Mouse (Mus musculus) intestine, embryonic 16.5 days (tissue): ENCODE data around the gene Nabp2. TPM values are rescaled to one million over a fixed set of nuclear protein-coding genes. Genes with fewer than 3 reads are reported as not detected.

Experiments
- ATAC-seq: fragments of 200-750 bp; cut with Nextera tagmentation; 2 replicates; pipeline ENCODE4 v1.8.0; 2017; ENCODE audit warnings: moderate TSS enrichment, moderate library complexity
- H3K27ac ChIP-seq: fragments of 300-500 bp; sonication (generic); 2 replicates; pipeline ENCODE4 v1.5.1; 2014; ENCODE audit warnings: mild to moderate bottlenecking, low read length
- H3K27me3 ChIP-seq: fragments of 300-500 bp; sonication (generic); replicated peaks from 2 replicates; pipeline ENCODE4 v1.6.1; 2014; ENCODE audit warnings: low read length, control low read depth, mixed read lengths; ENCODE audit not compliant: control insufficient read depth, insufficient read depth
- H3K36me3 ChIP-seq: fragments of 300-500 bp; sonication (generic); 2 replicates; pipeline ENCODE4 v1.6.1; 2014; ENCODE audit warnings: low read length, control low read depth; ENCODE audit not compliant: control insufficient read depth, insufficient read depth
- H3K4me1 ChIP-seq: fragments of 300-500 bp; sonication (generic); 2 replicates; pipeline ENCODE4 v1.6.1; 2014; ENCODE audit warnings: low read length, control low read depth, mixed read lengths; ENCODE audit not compliant: control insufficient read depth, insufficient read depth
- H3K4me2 ChIP-seq: fragments of 300-500 bp; sonication (generic); 2 replicates; pipeline ENCODE4 v1.6.1; 2014; ENCODE audit warnings: low read depth, low read length, control low read depth
- H3K4me3 ChIP-seq: fragments of 300-500 bp; sonication (generic); 2 replicates; pipeline ENCODE4 v1.5.1; 2014; ENCODE audit warnings: mild to moderate bottlenecking, low read length
- H3K9ac ChIP-seq: fragments of 300-500 bp; sonication (generic); 2 replicates; pipeline ENCODE4 v1.6.1; 2014; ENCODE audit warnings: low read depth, low read length
- H3K9me3 ChIP-seq: fragments of 300-500 bp; sonication (generic); 2 replicates; pipeline ENCODE4 v1.6.1; 2016; ENCODE audit warnings: low read length, control low read depth; ENCODE audit not compliant: control insufficient read depth
- WGBS: fragments of 180-500 bp; shearing (Covaris S2); extraction: QIAGEN DNeasy Blood & Tissue Kit; methylation state at CpG from one replicate; pipeline ENCODE4 v1.1.7; 2014; 5-methylcytosine and 5-hydroxymethylcytosine counted together
- polyA plus RNA-seq: library from polyadenylated mRNA; unstranded; fragments of >200 nt; fragmentation: Nextera tagmentation; extraction: Ambion mirVana; gene quantifications from 2 replicates; pipeline ENCODE4 v1.2.1, GENCODE M21; 2015

Nabp2 gene
- polyA plus RNA-seq, 1 experiment from 2014 or later: 104 TPM

GRCm38 (mm10) chr10:128382482-128382881 lies 28.8 kb downstream of the Nabp2 start:
- no peaks in the 10 kb centered on the region for H3K9me3 ChIP-seq
- H3K4me1 ChIP-seq: peaks cover 13% of the 10 kb centered on the region
- ATAC-seq: no peak
- no peak overlapping the region for H3K4me2 ChIP-seq
- WGBS: 88% methylated on average over 8 of the region's 8 CpGs
- no peak overlapping the region for H3K4me3 ChIP-seq
- no peaks in the 10 kb centered on the region for H3K27me3 ChIP-seq
- no peak overlapping the region for H3K9ac ChIP-seq
- no peak overlapping the region for H3K27ac ChIP-seq
- peaks cover 33% of the 10 kb centered on the region for H3K36me3 ChIP-seq

- no peaks in the 10 kb centered on the region for H3K27me3 ChIP-seq
- peaks cover 13% of the 10 kb centered on the region for H3K4me1 ChIP-seq
- H3K4me3 ChIP-seq: no peak overlapping the region
- WGBS: 84% methylated on average over 5 of the region's 5 CpGs
- no peak overlapping the region for H3K4me2 ChIP-seq
- H3K9me3 ChIP-seq: no peaks in the 10 kb centered on the region
- no peak overlapping the region for H3K9ac ChIP-seq
- no peak overlapping the region for H3K27ac ChIP-seq
- peaks cover 24% of the 10 kb centered on the region for H3K36me3 ChIP-seq
- no peak for ATAC-seq
Measured at GRCm38 (mm10) chr10:128380565-128380964, 30.7 kb downstream of the Nabp2 start.

DNA sequence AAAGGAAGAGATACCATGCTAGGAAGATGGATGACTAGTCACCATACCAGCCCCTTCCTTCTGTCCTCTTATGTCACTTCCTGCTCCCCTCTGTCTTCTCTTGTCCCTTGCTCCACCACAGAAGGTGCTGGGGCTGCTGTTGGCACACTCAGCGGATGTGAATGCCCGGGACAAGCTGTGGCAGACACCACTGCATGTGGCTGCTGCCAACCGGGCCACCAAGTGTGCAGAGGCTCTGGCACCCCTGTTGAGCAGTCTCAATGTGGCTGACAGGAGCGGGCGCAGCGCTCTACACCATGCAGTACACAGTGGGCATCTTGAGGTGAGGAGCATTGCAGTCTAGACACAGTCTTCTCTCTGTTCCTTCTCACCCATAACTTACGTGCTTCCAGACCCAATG lies 32.0 kb downstream of the Nabp2 start:
- no peak overlapping the region for H3K27ac ChIP-seq
- no peak overlapping the region for H3K4me3 ChIP-seq
- H3K4me2 ChIP-seq: no peak overlapping the region
- H3K4me1 ChIP-seq: peaks cover 13% of the 10 kb centered on the region
- H3K9me3 ChIP-seq: no peaks in the 10 kb centered on the region
- 93% methylated on average over 7 of the region's 7 CpGs for WGBS
- no peaks in the 10 kb centered on the region for H3K27me3 ChIP-seq
- no peak for ATAC-seq
- peaks cover 15% of the 10 kb centered on the region for H3K36me3 ChIP-seq
- no peak overlapping the region for H3K9ac ChIP-seq

- Histone ChIP-seq H3K4me1 (peaks cover 13% of the 10 kb centered on the region), H3K9me3 (no peaks in the 10 kb centered on the region), H3K27ac (no peak overlapping the region), H3K4me2 (peak overlapping the region; percentile 85), H3K4me3 (no peak overlapping the region; the same call in 1 of the 2 replicates), H3K27me3 (no peaks in the 10 kb centered on the region), H3K36me3 (peaks cover 10% of the 10 kb centered on the region), H3K9ac (peak overlapping the region; percentile 99)
- 69% methylated on average over 3 of the region's 3 CpGs for WGBS
- ATAC-seq: no peak
Measured at GRCm38 (mm10) chr10:128378462-128378861, 32.8 kb downstream of the Nabp2 start.

DNA sequence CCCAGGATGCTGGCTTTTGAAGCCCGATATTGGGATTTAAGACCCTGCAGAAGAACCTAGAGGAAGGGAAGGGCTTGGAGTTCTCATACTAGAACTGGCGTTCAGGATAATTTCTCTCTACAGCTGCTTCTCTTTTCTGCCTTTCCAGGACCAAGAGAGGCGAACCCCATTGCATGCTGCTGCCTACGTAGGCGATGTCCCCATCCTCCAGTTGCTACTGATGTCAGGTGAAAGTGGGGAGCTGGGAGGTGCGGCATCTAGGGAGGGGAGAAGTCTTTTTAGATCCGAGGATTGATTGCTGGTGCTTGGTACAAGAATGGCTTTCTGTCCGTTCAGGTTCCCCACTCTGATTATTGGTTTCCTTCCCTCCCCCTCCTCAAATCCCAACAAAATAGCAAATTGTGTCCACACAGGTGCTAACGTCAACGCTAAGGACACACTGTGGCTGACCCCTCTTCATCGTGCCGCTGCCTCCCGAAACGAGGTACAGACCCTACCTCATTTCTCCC lies 33.3 kb downstream of the Nabp2 start:
- WGBS: 50% methylated on average over 14 of the region's 14 CpGs
- peak overlapping the region; percentile 82 for H3K27ac ChIP-seq
- peaks cover 5% of the 10 kb centered on the region for H3K36me3 ChIP-seq
- H3K27me3 ChIP-seq: no peaks in the 10 kb centered on the region
- no peaks in the 10 kb centered on the region for H3K9me3 ChIP-seq
- peak overlapping the region; percentile 75 for H3K4me3 ChIP-seq
- no peak for ATAC-seq
- H3K9ac ChIP-seq: peak overlapping the region; percentile 99
- peak overlapping the region; percentile 85 for H3K4me2 ChIP-seq
- H3K4me1 ChIP-seq: peaks cover 13% of the 10 kb centered on the region

DNA sequence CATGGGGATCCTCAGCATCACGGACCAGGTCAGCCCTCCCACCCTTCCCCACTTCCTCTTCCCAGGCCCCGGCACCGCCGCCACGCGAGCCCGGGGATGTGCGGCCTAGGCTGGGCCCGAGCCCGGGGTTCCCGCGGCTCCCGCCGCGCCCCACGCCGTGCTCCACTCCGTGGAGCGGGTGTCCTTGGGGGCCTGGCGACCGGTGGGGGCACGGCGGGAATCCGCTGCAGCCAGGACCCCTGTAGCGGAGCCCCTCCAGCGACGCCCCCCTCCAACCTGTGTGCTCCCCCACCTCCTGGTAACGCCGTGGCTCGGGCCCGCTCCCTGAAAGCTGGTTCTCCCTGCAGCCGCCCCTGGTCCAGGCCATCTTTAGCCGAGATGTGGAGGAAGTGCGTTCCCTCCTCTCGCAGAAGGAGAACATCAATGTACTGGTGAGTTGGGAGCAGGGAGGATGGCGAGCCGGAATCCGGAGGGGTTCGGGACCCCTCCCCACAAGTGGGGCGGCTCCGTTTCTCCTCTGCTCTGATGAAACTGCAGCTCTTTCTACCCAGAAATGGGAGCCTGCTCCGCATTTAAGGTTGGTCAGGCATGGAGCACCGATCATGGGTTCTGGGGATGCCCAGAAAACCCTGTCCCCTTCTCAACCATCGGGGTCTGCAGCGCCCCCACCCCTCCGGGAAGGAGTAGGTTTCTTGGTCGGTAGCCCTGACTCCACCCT lies 33.9 kb downstream of the Nabp2 start:
- no peaks in the 10 kb centered on the region for H3K9me3 ChIP-seq
- H3K27me3 ChIP-seq: no peaks in the 10 kb centered on the region
- H3K27ac ChIP-seq: peak overlapping the region; percentile 82
- H3K4me2 ChIP-seq: peak overlapping the region; percentile 85
- peak overlapping the region; percentile 75 for H3K4me3 ChIP-seq
- H3K9ac ChIP-seq: peak overlapping the region; percentile 99
- H3K4me1 ChIP-seq: peaks cover 13% of the 10 kb centered on the region
- peaks cover 3% of the 10 kb centered on the region for H3K36me3 ChIP-seq
- peak; percentile 77 for ATAC-seq
- under 1% methylated on average over 38 of the region's 47 CpGs for WGBS

- WGBS: under 1% methylated on average over 69 of the region's 73 CpGs
- peaks cover under 1% of the 10 kb centered on the region for H3K36me3 ChIP-seq
- no peaks in the 10 kb centered on the region for H3K27me3 ChIP-seq
- H3K9ac ChIP-seq: peak within 1 kb of the TSS; percentile 99
- H3K27ac ChIP-seq: peak within 1 kb of the TSS; percentile 93
- peak within 1 kb of the TSS; percentile 75 for H3K4me3 ChIP-seq
- ATAC-seq: peak; percentile 95
- peak within 1 kb of the TSS; percentile 85 for H3K4me2 ChIP-seq
- no peaks in the 10 kb centered on the region for H3K9me3 ChIP-seq
- H3K4me1 ChIP-seq: peaks cover 13% of the 10 kb centered on the region
Measured at GRCm38 (mm10) chr10:128376455-128377211, 34.7 kb downstream of the Nabp2 start, which contains the start of gene Ankrd52. Gene Ankrd52 (plus strand): TSS chr10:128377115.

DNA sequence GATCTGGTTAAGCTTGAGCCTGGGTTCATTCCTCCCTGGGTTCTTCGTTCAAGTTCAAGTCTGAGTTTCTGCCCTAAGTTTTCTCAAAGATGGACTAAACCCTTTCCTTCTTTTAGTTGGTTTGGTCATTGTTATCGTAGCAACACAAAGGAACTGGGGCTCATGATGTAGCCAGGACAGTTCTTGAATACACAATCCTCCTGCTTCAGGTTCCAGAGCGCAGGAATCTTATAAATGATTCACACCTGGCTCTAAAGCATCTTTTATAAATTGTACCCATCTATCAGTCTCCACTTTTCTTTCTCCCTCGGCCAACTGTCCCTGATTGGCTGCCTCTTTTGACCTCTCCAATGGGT lies 35.2 kb downstream of the Nabp2 start:
- WGBS: 44% methylated on average over 4 of the region's 4 CpGs

DNA sequence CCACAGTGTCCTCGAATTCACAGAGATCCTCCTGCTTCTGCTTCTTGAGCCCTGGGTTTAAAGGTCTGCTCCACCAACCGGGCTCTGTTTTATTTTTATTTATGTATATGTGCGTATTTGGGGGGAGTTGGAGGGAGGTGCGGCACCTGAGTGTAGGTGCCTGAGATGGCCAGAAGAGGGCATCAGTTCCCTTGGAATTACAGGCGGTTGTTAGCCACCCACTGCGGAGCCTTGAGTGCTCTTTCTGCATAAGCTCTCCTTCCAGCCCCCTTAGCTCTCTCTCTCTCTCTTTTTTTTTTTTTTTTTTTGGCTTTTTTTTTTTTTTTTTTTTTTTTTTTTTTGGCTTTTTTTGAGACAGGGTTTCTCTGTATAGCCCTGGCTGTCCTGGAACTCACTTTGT lies 36.9 kb downstream of the Nabp2 start:
- WGBS: 77% methylated on average over 6 of the region's 6 CpGs
- H3K9ac ChIP-seq: no peak overlapping the region
- no peak for ATAC-seq

More for the DNA sequence above, 35.2 kb downstream of the Nabp2 start:
- no peak for ATAC-seq
- Histone ChIP-seq H3K4me1 (peaks cover 13% of the 10 kb centered on the region), H3K27me3 (no peaks in the 10 kb centered on the region), H3K9ac (peak overlapping the region; percentile 99), H3K9me3 (no peaks in the 10 kb centered on the region), H3K4me2 (peak overlapping the region; percentile 85), H3K4me3 (peak overlapping the region; percentile 75; the same call in 1 of the 2 replicates), H3K36me3 (no peaks in the 10 kb centered on the region), H3K27ac (peak overlapping the region; percentile 93; the same call in 1 of the 2 replicates)

More for the DNA sequence above, 36.9 kb downstream of the Nabp2 start:
- peaks cover 15% of the 10 kb centered on the region for H3K4me1 ChIP-seq
- no peaks in the 10 kb centered on the region for H3K27me3 ChIP-seq
- no peaks in the 10 kb centered on the region for H3K36me3 ChIP-seq
- no peaks in the 10 kb centered on the region for H3K9me3 ChIP-seq
- no peak overlapping the region for H3K27ac ChIP-seq
- H3K4me2 ChIP-seq: no peak overlapping the region
- H3K4me3 ChIP-seq: no peak overlapping the region
